Mouse (Mus musculus) mouse embryonic stem cell (cell line): ENCODE measurements around the gene Eno2.

Experiments used
- in situ Hi-C, 2 experiments: fragments of 300-500 bp; cut with MboI; formaldehyde crosslinking; loops; 1 replicate in 1 of 2; 3 replicates in 1 of 2; pipeline ENCODE4 v1.14.3; 2019 to 2020; ENCODE audit warnings: low sequenced_read_pairs in 2 of 2, low pct_unique_long_range_greater_than_20kb in 1 of 2, mixed read lengths in 1 of 2; ENCODE audit not compliant: unreplicated experiment in 1 of 2

Gene Eno2

GRCm38 (mm10) chr6:124770511-124770910 lies 1.0 kb upstream of the Eno2 start:
- in situ Hi-C loops: loop anchor here in 1 of 2 experiments (25.0 kb wide), 1 partner anchor 283 kb away; the partner anchor contains the start of gene C1rl

GRCm38 (mm10) chr6:124770013-124770412 lies 540 bp upstream of the Eno2 start:
- in situ Hi-C loops: loop anchor here in 1 of 2 experiments (25.0 kb wide), 1 partner anchor 283 kb away; the partner anchor contains the start of gene C1rl

- in situ Hi-C loops: loop anchor here (10.0 to 25.0 kb wide), 2 partner anchors 114 to 281 kb away; partner anchors contain the start of gene C1rl (in 1 of the 2)
These were observed 799 bp downstream of the Eno2 start for GRCm38 (mm10) chr6:124768704-124769044.

- in situ Hi-C loops: loop anchor here (10.0 to 25.0 kb wide), 2 partner anchors 113 to 281 kb away; partner anchors contain the start of gene C1rl (in 1 of the 2)
These were observed 1.4 kb downstream of the Eno2 start for GRCm38 (mm10) chr6:124767920-124768703.

GRCm38 (mm10) chr6:124767536-124767919 lies 1.9 kb downstream of the Eno2 start:
- in situ Hi-C loops: loop anchor here (10.0 to 25.0 kb wide), 2 partner anchors 113 to 280 kb away; partner anchors contain the start of gene C1rl (in 1 of the 2)

GRCm38 (mm10) chr6:124765951-124766350 lies 3.5 kb downstream of the Eno2 start:
- in situ Hi-C loops: loop anchor here (10.0 to 25.0 kb wide), 2 partner anchors 111 to 279 kb away; partner anchors contain the start of gene C1rl (in 1 of the 2)

- in situ Hi-C loops: loop anchor here in 1 of 2 experiments (25.0 kb wide), 1 partner anchor 272 kb away; the partner anchor contains the start of gene C1rl
These were observed 10.2 kb downstream of the Eno2 start for GRCm38 (mm10) chr6:124759259-124759658.

GRCm38 (mm10) chr6:124758849-124759232 lies 10.6 kb downstream of the Eno2 start:
- in situ Hi-C loops: loop anchor here in 1 of 2 experiments (25.0 kb wide), 1 partner anchor 272 kb away; the partner anchor contains the start of gene C1rl

GRCm38 (mm10) chr6:124757909-124758848 lies 11.3 kb downstream of the Eno2 start:
- in situ Hi-C loops: loop anchor here in 1 of 2 experiments (25.0 kb wide), 1 partner anchor 271 kb away; the partner anchor contains the start of gene C1rl

- in situ Hi-C loops: loop anchor here in 1 of 2 experiments (25.0 kb wide), 1 partner anchor 270 kb away; the partner anchor contains the start of gene C1rl
These were observed 12.1 kb downstream of the Eno2 start for GRCm38 (mm10) chr6:124757351-124757880.

- in situ Hi-C loops: loop anchor here in 1 of 2 experiments (25.0 kb wide), 1 partner anchor 270 kb away; the partner anchor contains the start of gene C1rl
These were observed 12.7 kb downstream of the Eno2 start for GRCm38 (mm10) chr6:124756652-124757350.

- in situ Hi-C loops: loop anchor here in 1 of 2 experiments (25.0 kb wide), 1 partner anchor 269 kb away; the partner anchor contains the start of gene C1rl
These were observed 13.5 kb downstream of the Eno2 start, which contains the start of the genes Gm45234 and Atn1 for GRCm38 (mm10) chr6:124755831-124756595. Gene Gm45234, minus strand, starts transcription at chr6:124756021. Gene Atn1, minus strand, starts transcription at chr6:124756524.

- in situ Hi-C loops: loop anchor here in 1 of 2 experiments (25.0 kb wide), 1 partner anchor 268 kb away; the partner anchor contains the start of gene C1rl
These were observed 14.2 kb downstream of the Eno2 start for GRCm38 (mm10) chr6:124755306-124755705.

- in situ Hi-C loops: loop anchor here in 1 of 2 experiments (25.0 kb wide), 1 partner anchor 267 kb away; the partner anchor contains the start of gene C1rl
These were observed 15.6 kb downstream of the Eno2 start for GRCm38 (mm10) chr6:124753861-124754260.

GRCm38 (mm10) chr6:124750405-124750804 lies 19.1 kb downstream of the Eno2 start:
- in situ Hi-C loops: loop anchor here in 1 of 2 experiments (25.0 kb wide), 1 partner anchor 263 kb away; the partner anchor contains the start of gene C1rl
